Comparison of ENCODE assay signal across 8 mouse cellular contexts in the genomic region with DNA sequence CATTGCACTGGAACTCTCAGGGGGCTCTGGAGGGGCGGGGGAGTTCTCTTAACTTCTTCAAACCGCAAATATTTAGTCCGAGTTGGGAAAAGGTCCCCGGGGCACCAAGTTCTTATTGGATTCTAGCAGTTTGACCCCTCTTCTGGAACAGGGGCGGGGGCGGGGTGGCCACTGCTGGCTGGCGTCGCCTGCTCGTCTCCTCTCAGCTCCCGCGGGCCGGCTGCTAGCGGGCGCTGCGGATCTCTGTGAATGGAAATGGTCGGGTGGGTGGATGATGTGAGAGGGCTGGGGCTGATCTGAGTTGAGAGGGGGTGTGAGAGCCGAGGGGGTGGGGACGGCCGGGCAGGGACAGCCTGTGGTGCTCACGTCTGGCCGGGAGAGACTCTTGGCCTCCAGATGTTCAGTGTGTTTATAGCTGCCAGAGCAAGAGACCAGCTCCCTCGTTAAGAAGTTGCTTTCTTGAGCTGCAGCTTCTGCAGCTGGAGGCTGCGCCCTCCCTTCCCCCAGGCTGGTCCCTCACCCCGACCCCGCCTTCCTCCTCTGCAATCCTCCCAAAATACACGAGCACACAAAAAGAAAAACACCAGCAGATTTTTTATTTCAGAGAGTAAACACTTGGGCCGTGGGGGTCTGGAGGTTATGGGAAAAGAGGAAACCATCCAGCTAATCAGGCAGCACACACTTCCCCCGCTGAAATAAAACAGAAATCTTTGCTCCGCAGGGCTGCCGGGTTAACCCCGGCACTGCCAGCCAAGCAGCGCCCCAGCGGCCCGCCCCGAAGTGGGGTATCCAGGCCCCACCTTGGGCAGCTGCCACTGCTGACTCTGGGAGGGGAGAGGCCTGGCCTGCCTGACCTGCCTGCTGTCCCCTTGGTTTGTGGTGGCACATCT. TPM values are rescaled to one million over a fixed set of nuclear protein-coding genes. Genes with fewer than 3 reads are reported as not detected.
A peak's percentile ranks its signal among the peaks of the same experiment; 100 is the strongest.
DNase-seq lines count a peak whose midpoint lies in the region; ATAC-seq and TF ChIP-seq lines count a peak whose summit lies in the region.

No protein-coding gene starts in this region.

- no peak for TF ChIP-seq CTCF in E14TG2a.4 (conservative IDR thresholded peaks at IDR 0.05; ENCODE audit: low read length)

- peak overlapping the region; percentile 55 for H3K4me3 ChIP-seq in E14TG2a.4 (replicated peaks; ENCODE audit: low read length)
- H3K4me3 ChIP-seq in hindbrain, embryonic 13.5 days, result peak overlapping the region; percentile 36

- intact Hi-C loops in left cerebral cortex, postnatal 4 days (cut with DNase I), result loop anchor here (10.0 kb wide), 1 partner anchor 403 kb away; no protein-coding TSS in a partner anchor

- peak overlapping the region; percentile 56; the same call in 1 of the 2 replicates for H3K9ac ChIP-seq in hindbrain, embryonic 13.5 days

- peaks cover 24% of the 10 kb centered on the region for H3K4me1 ChIP-seq in E14TG2a.4 (replicated peaks; ENCODE audit: low read depth, low read length)
- peaks cover 43% of the 10 kb centered on the region for H3K4me1 ChIP-seq in hindbrain, embryonic 13.5 days (replicated peaks)

- 1% methylated on average over 35 of the region's 35 CpGs for WGBS in hindbrain, embryonic 13.5 days

- DNase-seq in adrenal gland, postnatal 36 days, result peak; percentile 55 to 77
- peak; percentile 66 for DNase-seq in gastrocnemius, adult 18-20 months (ENCODE audit: low spot score)
- peak; percentile 21 for DNase-seq in left cerebral cortex, postnatal 4 days
- peak; percentile 29 for DNase-seq in right cerebral cortex, postnatal 25 days

- peaks cover 86% of the 10 kb centered on the region for H3K27me3 ChIP-seq in E14TG2a.4 (ENCODE audit: insufficient read depth, low read length)
- peaks cover 90% of the 10 kb centered on the region for H3K27me3 ChIP-seq in hindbrain, embryonic 13.5 days

- H3K4me2 ChIP-seq in hindbrain, embryonic 13.5 days, result peak overlapping the region; percentile 64

- peak; percentile 53 for ATAC-seq in hindbrain, embryonic 13.5 days (ENCODE audit: low FRiP score)
- peak; percentile 70 for ATAC-seq in megakaryocyte-erythroid progenitor cell, adult 5-6 weeks (replicated peaks; ENCODE audit: low FRiP score, low TSS enrichment, poor library complexity, severe bottlenecking)
- no peak for ATAC-seq in erythroid progenitor cell, adult 5-6 weeks (replicated peaks; ENCODE audit: low FRiP score, poor library complexity, severe bottlenecking)

- H3K36me3 ChIP-seq in E14TG2a.4 (ENCODE audit: insufficient read depth, low read length), result no peaks in the 10 kb centered on the region
- H3K36me3 ChIP-seq in hindbrain, embryonic 13.5 days, result no peaks in the 10 kb centered on the region

- H3K27ac ChIP-seq in hindbrain, embryonic 13.5 days, result 0 out of 2 replicates have a peak overlapping the region, but pooled peaks have one; percentile 12

- no peaks in the 10 kb centered on the region for H3K9me3 ChIP-seq in E14TG2a.4 (ENCODE audit: low read length)
- H3K9me3 ChIP-seq in hindbrain, embryonic 13.5 days, result no peaks in the 10 kb centered on the region

RNA-seq across cellular contexts. Expression of gene Ets1, which starts 36.2 kb away (rescaled TPM):
- 10 to 100 TPM; 28.6 to 36.8 TPM for total RNA-seq in adrenal gland, postnatal 36 days (2021)
- total RNA-seq in gastrocnemius, adult 18-20 months (2021), result 10 to 100 TPM in 1 of 2 experiments, 1 to 10 TPM in 1; 6.8 to 15.2 TPM
- polyA plus RNA-seq in hindbrain, embryonic 13.5 days (2015; fragmentation: Nextera tagmentation; extraction: Ambion mirVana), result 23.2 and 24.3 TPM in 2 replicates
- 10 to 100 TPM; 26.5 to 27.2 TPM for total RNA-seq in left cerebral cortex, postnatal 4 days (2021)
- 9.9 and 13.4 TPM in 2 replicates for total RNA-seq in megakaryocyte-erythroid progenitor cell, adult 5-6 weeks (2014; fragmentation: Nextera tagmentation)
- 3.2 and 11.0 TPM in 2 replicates for total RNA-seq in megakaryocyte-erythroid progenitor cell, adult 5-6 weeks (2017)
- 9.0 and 23.1 TPM in 2 replicates for total RNA-seq in erythroid progenitor cell, adult 5-6 weeks (2015; ENCODE audit: low replicate concordance)
- total RNA-seq in erythroid progenitor cell, adult 5-6 weeks (2017; ENCODE audit: low replicate concordance), result 17.5 and 22.3 TPM in 2 replicates
